Mouse (Mus musculus): ENCODE data around the gene Gm3336.

- TF ChIP-seq CTCF (conservative IDR thresholded peaks at IDR 0.05 in 1 of 2, IDR thresholded peaks at IDR 0.05 in 1 of 2; ENCODE audit: low read depth in 2 of 2, low read length in 2 of 2) (no peak), EP300 (IDR thresholded peaks at IDR 0.05; ENCODE audit: low read length) (no peak), POLR2A (IDR thresholded peaks at IDR 0.05; ENCODE audit: low read depth, low read length) (no peak), JUND (conservative IDR thresholded peaks at IDR 0.05; ENCODE audit: low read depth, low read length) (no peak)
Measured at GRCm38 (mm10) chr8:70681410-70681809, 36.9 kb upstream of the Gm3336 start.

Data from CH12.LX (cell line).